Mouse (Mus musculus) layer of hippocampus, adult 2 months (tissue): ENCODE measurements around the gene Fev. TPM values are rescaled to one million over a fixed set of nuclear protein-coding genes. Genes with fewer than 3 reads are reported as not detected.

ENCODE experiments used
- DNase-seq, 2 experiments: peaks; one replicate each; pipeline ENCODE4 v3.0.0; 2022; ENCODE audit warnings: low spot score in 2 of 2
- H3K27ac ChIP-seq: fragments of 200-600 bp; 2 replicates; pipeline ENCODE4 v1.8.1; 2022
- H3K4me3 ChIP-seq: fragments of 200-600 bp; 2 replicates; pipeline ENCODE4 v1.8.1; 2022; ENCODE audit warnings: mild to moderate bottlenecking
- CTCF ChIP-seq: fragments of 200-600 bp; conservative IDR thresholded peaks from 2 replicates; pipeline ENCODE4 v1.8.1; 2022; ENCODE audit warnings: antibody characterized with exemption, mild to moderate bottlenecking, moderate library complexity
- total RNA-seq, 2 experiments: library from RNA; stranded (reverse); gene quantifications; 2 replicates each; pipeline ENCODE4 v1.2.3; 2021

Fev gene
- total RNA-seq, 2 experiments from 2014 or later, result not detected

- TF ChIP-seq CTCF, result peak; percentile 83
- Histone ChIP-seq H3K27ac (no peak within 1 kb of the TSS), H3K4me3 (peak within 1 kb of the TSS; percentile 18; the same call in 1 of the 2 replicates)
- peak in 1 of 2 experiments; percentile 47 for DNase-seq
Measured at GRCm38 (mm10) chr1:74893134-74893855, 8.1 kb upstream of the Fev start, which contains the start of gene Cryba2. TSS of gene Cryba2 (minus strand) at chr1:74893143.

GRCm38 (mm10) chr1:74892351-74893133 is 7.3 kb upstream of the Fev start:
- no peak for DNase-seq
- Histone ChIP-seq H3K27ac (no peak overlapping the region), H3K4me3 (peak overlapping the region; percentile 18; the same call in 1 of the 2 replicates)
- no peak for TF ChIP-seq CTCF

GRCm38 (mm10) chr1:74891513-74891912 is 6.3 kb upstream of the Fev start:
- no peak for DNase-seq
- TF ChIP-seq CTCF, result no peak
- no peak overlapping the region for H3K4me3 ChIP-seq
- H3K27ac ChIP-seq, result no peak overlapping the region

GRCm38 (mm10) chr1:74884196-74885141 is 750 bp downstream of the Fev start:
- Histone ChIP-seq H3K4me3 (no peak overlapping the region), H3K27ac (no peak overlapping the region)
- TF ChIP-seq CTCF, result no peak
- no peak for DNase-seq

GRCm38 (mm10) chr1:74883441-74883840 is 1.8 kb downstream of the Fev start:
- no peak for DNase-seq
- Histone ChIP-seq H3K4me3 (no peak overlapping the region), H3K27ac (no peak overlapping the region)
- no peak for TF ChIP-seq CTCF

- H3K4me3 ChIP-seq, result no peak overlapping the region
- H3K27ac ChIP-seq, result no peak overlapping the region
- no peak for TF ChIP-seq CTCF
- DNase-seq, result no peak
Measured at GRCm38 (mm10) chr1:74882828-74883227, 2.4 kb downstream of the Fev start.

GRCm38 (mm10) chr1:74882055-74882734 is 3.0 kb downstream of the Fev start:
- no peak for DNase-seq

GRCm38 (mm10) chr1:74880785-74881360 is 4.3 kb downstream of the Fev start:
- Histone ChIP-seq H3K4me3 (peak overlapping the region; percentile 22; the same call in 1 of the 2 replicates), H3K27ac (no peak overlapping the region)
- DNase-seq, result peak; percentile 58 to 79
- peak; percentile 90 for TF ChIP-seq CTCF

More at GRCm38 (mm10) chr1:74882055-74882734, 3.0 kb downstream of the Fev start:
- Histone ChIP-seq H3K4me3 (peak overlapping the region; percentile 45), H3K27ac (no peak overlapping the region)
- TF ChIP-seq CTCF, result no peak

- Histone ChIP-seq H3K4me3 (no peak overlapping the region), H3K27ac (no peak overlapping the region)
- no peak for DNase-seq
- TF ChIP-seq CTCF, result no peak
Measured at GRCm38 (mm10) chr1:74877199-74877598, 8.0 kb downstream of the Fev start.

GRCm38 (mm10) chr1:74872218-74872617 is 13.0 kb downstream of the Fev start:
- no peak for DNase-seq
- Histone ChIP-seq H3K4me3 (no peak overlapping the region), H3K27ac (no peak overlapping the region)
- TF ChIP-seq CTCF, result no peak

GRCm38 (mm10) chr1:74861783-74862182 is 23.4 kb downstream of the Fev start:
- Histone ChIP-seq H3K4me3 (no peak overlapping the region), H3K27ac (no peak overlapping the region)
- DNase-seq, result no peak
- peak; percentile 61 for TF ChIP-seq CTCF
